Mouse (Mus musculus) CH12.LX (cell line): ENCODE data around the gene Dlg5. TPM values are rescaled to one million over a fixed set of nuclear protein-coding genes. Genes with fewer than 3 reads are reported as not detected.

ENCODE experiments used
- DNase-seq: peaks from one replicate; pipeline ENCODE4 v3.0.0-alpha.2; 2013; ENCODE audit errors: extremely low read depth
- H3K27ac ChIP-seq: 2 replicates; pipeline ENCODE4 v1.5.1; 2012; ENCODE audit warnings: low read depth, mild to moderate bottlenecking, control low read depth, moderate library complexity; ENCODE audit not compliant: insufficient read depth
- H3K27me3 ChIP-seq: replicated peaks from 2 replicates; pipeline ENCODE3; 2012; ENCODE audit warnings: inconsistent platforms
- H3K36me3 ChIP-seq, 2 experiments: replicated peaks in 1 of 2; 2 replicates each; pipeline versions ENCODE3 to v1.6.1; 2012; ENCODE audit warnings: inconsistent platforms in 1 of 2, low read length in 1 of 2, mild to moderate bottlenecking in 1 of 2, mixed read lengths in 1 of 2, moderate library complexity in 1 of 2; ENCODE audit not compliant: control insufficient read depth in 1 of 2, insufficient read depth in 1 of 2
- H3K4me1 ChIP-seq, 2 experiments: 2 replicates each; pipeline ENCODE4 v1.6.1; 2012; ENCODE audit warnings: inconsistent platforms in 1 of 2, moderate library complexity in 1 of 2; ENCODE audit not compliant: insufficient read depth in 2 of 2, control insufficient read depth in 1 of 2
- H3K4me2 ChIP-seq: 2 replicates; pipeline ENCODE4 v1.6.1; 2012; ENCODE audit warnings: low read depth, mild to moderate bottlenecking, control low read depth; ENCODE audit not compliant: poor library complexity, insufficient read depth, severe bottlenecking
- H3K4me3 ChIP-seq, 3 experiments: fragments of 150-350 bp in 1 of 3; sonication (generic) in 1 of 3; replicated peaks in 1 of 3; 2 replicates each; pipeline versions ENCODE3 to v1.5.1; 2011 to 2012; ENCODE audit warnings: low read depth in 2 of 3, low read length in 2 of 3, mild to moderate bottlenecking in 2 of 3, moderate library complexity in 2 of 3, control low read depth in 1 of 3, improper control_type of control experiment in 1 of 3, inconsistent platforms in 1 of 3, mixed read lengths in 1 of 3; ENCODE audit not compliant: poor library complexity in 1 of 3
- H3K79me2 ChIP-seq: replicated peaks from 2 replicates; pipeline ENCODE4 v1.6.1; 2012; ENCODE audit warnings: mild to moderate bottlenecking, moderate library complexity; ENCODE audit not compliant: control insufficient read depth, poor library complexity, insufficient read depth, severe bottlenecking; ENCODE audit errors: extremely low read depth
- H3K9ac ChIP-seq: 2 replicates; pipeline ENCODE4 v1.6.1; 2012; ENCODE audit warnings: low read depth, mild to moderate bottlenecking, control low read depth, moderate library complexity; ENCODE audit not compliant: insufficient read depth
- H3K9me3 ChIP-seq: replicated peaks from 2 replicates; pipeline ENCODE3; 2012; ENCODE audit warnings: low read length, inconsistent platforms, mixed read lengths
- BHLHE40 ChIP-seq: IDR thresholded peaks from 2 replicates; pipeline ENCODE4 v1.6.1; 2011; ENCODE audit warnings: mild to moderate bottlenecking, low read depth, low read length, improper control_type of control experiment
- CHD1 ChIP-seq: IDR thresholded peaks from 2 replicates; pipeline ENCODE4 v1.6.1; 2012; ENCODE audit warnings: low read depth, low read length, improper control_type of control experiment, inconsistent platforms
- CTCF ChIP-seq, 2 experiments: IDR thresholded peaks in 1 of 2; conservative IDR thresholded peaks in 1 of 2; 2 replicates each; pipeline ENCODE4 v1.5.1; 2011 to 2012; ENCODE audit warnings: low read depth in 2 of 2, low read length in 2 of 2, improper control_type of control experiment in 1 of 2, inconsistent platforms in 1 of 2, mild to moderate bottlenecking in 1 of 2, moderate library complexity in 1 of 2
- E2F4 ChIP-seq: IDR thresholded peaks from 2 replicates; pipeline ENCODE4 v1.6.1; 2011; ENCODE audit warnings: low read depth, low read length, improper control_type of control experiment; ENCODE audit not compliant: insufficient replicate concordance
- GABPA ChIP-seq: IDR thresholded peaks from 2 replicates; pipeline ENCODE4 v1.6.1; 2012; ENCODE audit warnings: low read depth, low read length, improper control_type of control experiment, inconsistent platforms; ENCODE audit not compliant: insufficient replicate concordance
- HCFC1 ChIP-seq: IDR thresholded peaks from 2 replicates; pipeline ENCODE4 v1.6.1; 2012; ENCODE audit warnings: low read depth, mild to moderate bottlenecking, inconsistent platforms, low read length, improper control_type of control experiment
- IRF4 ChIP-seq: IDR thresholded peaks from 2 replicates; pipeline ENCODE4 v1.6.1; 2014; ENCODE audit warnings: low read depth, mild to moderate bottlenecking, inconsistent platforms, low read length, improper control_type of control experiment
- KAT2A ChIP-seq: IDR thresholded peaks from 2 replicates; pipeline ENCODE4 v1.6.1; 2012; ENCODE audit warnings: low read length, improper control_type of control experiment, inconsistent platforms; ENCODE audit not compliant: insufficient replicate concordance
- MAFK ChIP-seq: IDR thresholded peaks from 2 replicates; pipeline ENCODE4 v1.6.1; 2011; ENCODE audit warnings: low read length, improper control_type of control experiment; ENCODE audit not compliant: insufficient replicate concordance
- MYC ChIP-seq: IDR thresholded peaks from 2 replicates; pipeline ENCODE4 v1.6.1; 2011; ENCODE audit warnings: low read depth, mild to moderate bottlenecking, improper control_type of control experiment, low read length
- NELFE ChIP-seq: IDR thresholded peaks from 2 replicates; pipeline ENCODE4 v1.6.1; 2011; ENCODE audit warnings: low read depth, low read length, improper control_type of control experiment
- NRF1 ChIP-seq: IDR thresholded peaks from 2 replicates; pipeline ENCODE4 v1.6.1; 2014; ENCODE audit warnings: low read depth, mild to moderate bottlenecking, inconsistent platforms, low read length, improper control_type of control experiment, moderate library complexity
- POLR2A ChIP-seq: IDR thresholded peaks from 2 replicates; pipeline ENCODE4 v1.6.1; 2011; ENCODE audit warnings: low read depth, mild to moderate bottlenecking, improper control_type of control experiment, low read length
- POLR2AphosphoS2 ChIP-seq: IDR thresholded peaks from 2 replicates; pipeline ENCODE4 v1.6.1; 2011; ENCODE audit warnings: low read depth, low read length, improper control_type of control experiment
- RCOR1 ChIP-seq: conservative IDR thresholded peaks from 2 replicates; pipeline ENCODE4 v1.6.1; 2012; ENCODE audit warnings: low read depth, mild to moderate bottlenecking, inconsistent platforms, low read length, improper control_type of control experiment
- SIN3A ChIP-seq: IDR thresholded peaks from 2 replicates; pipeline ENCODE4 v1.6.1; 2012; ENCODE audit warnings: low read length, improper control_type of control experiment, inconsistent platforms
- SMC3 ChIP-seq: IDR thresholded peaks from 2 replicates; pipeline ENCODE4 v1.6.1; 2011; ENCODE audit warnings: low read depth, low read length, improper control_type of control experiment
- TBP ChIP-seq: conservative IDR thresholded peaks from 2 replicates; pipeline ENCODE4 v1.6.1; 2011; ENCODE audit warnings: low read depth, low read length, improper control_type of control experiment
- USF1 ChIP-seq: IDR thresholded peaks from 2 replicates; pipeline ENCODE4 v1.6.1; 2014; ENCODE audit warnings: low read depth, mild to moderate bottlenecking, inconsistent platforms, low read length, improper control_type of control experiment
- USF2 ChIP-seq: conservative IDR thresholded peaks from 2 replicates; pipeline ENCODE4 v1.6.1; 2011; ENCODE audit warnings: low read depth, low read length, improper control_type of control experiment
- ZC3H11A ChIP-seq: IDR thresholded peaks from 2 replicates; pipeline ENCODE4 v1.6.1; 2012; ENCODE audit warnings: low read depth, mild to moderate bottlenecking, inconsistent platforms, low read length, improper control_type of control experiment
- ZKSCAN1 ChIP-seq: IDR thresholded peaks from 2 replicates; pipeline ENCODE4 v1.6.1; 2012; ENCODE audit warnings: low read depth, inconsistent platforms, low read length, improper control_type of control experiment, borderline replicate concordance
- ZMIZ1 ChIP-seq: IDR thresholded peaks from 2 replicates; pipeline ENCODE4 v1.6.1; 2012; ENCODE audit warnings: low read depth, mild to moderate bottlenecking, inconsistent platforms, low read length, improper control_type of control experiment
- ZNF384 ChIP-seq: IDR thresholded peaks from 2 replicates; pipeline ENCODE4 v1.6.1; 2012; ENCODE audit warnings: low read depth, low read length, improper control_type of control experiment, inconsistent platforms
- dilution Hi-C: fragments of 300-500 bp; cut with MboI; formaldehyde crosslinking; loops from 2 replicates; pipeline ENCODE4 v1.14.3; 2020; ENCODE audit warnings: low sequenced_read_pairs; ENCODE audit not compliant: extremely low pct_unique_long_range_greater_than_20kb, extremely low pct_ligation_motif_present
- in situ Hi-C: fragments of 300-500 bp; cut with MboI; formaldehyde crosslinking; loops from 3 replicates; pipeline ENCODE4 v1.14.3; 2019; ENCODE audit warnings: low sequenced_read_pairs, low pct_ligation_motif_present, low pct_unique_long_range_greater_than_20kb, mixed read lengths
- polyA plus RNA-seq: library from polyadenylated mRNA; unstranded; fragments of >175 nt; gene quantifications from 2 replicates; pipeline ENCODE4 v1.2.1, GENCODE M21; 2012; ENCODE audit warnings: low read depth; ENCODE audit not compliant: insufficient read length
- total RNA-seq, 2 experiments: library from RNA; depleted of rRNA; stranded (reverse); fragments of 300-350 nt in 1 of 2; fragments of >200 nt in 1 of 2; gene quantifications; 2 replicates each; pipeline ENCODE4 v1.2.3; 2012 to 2014

Dlg5 gene
- total and polyA plus RNA-seq, 3 experiments, result 0.07 to 0.76 TPM; not detected in 1

DNA sequence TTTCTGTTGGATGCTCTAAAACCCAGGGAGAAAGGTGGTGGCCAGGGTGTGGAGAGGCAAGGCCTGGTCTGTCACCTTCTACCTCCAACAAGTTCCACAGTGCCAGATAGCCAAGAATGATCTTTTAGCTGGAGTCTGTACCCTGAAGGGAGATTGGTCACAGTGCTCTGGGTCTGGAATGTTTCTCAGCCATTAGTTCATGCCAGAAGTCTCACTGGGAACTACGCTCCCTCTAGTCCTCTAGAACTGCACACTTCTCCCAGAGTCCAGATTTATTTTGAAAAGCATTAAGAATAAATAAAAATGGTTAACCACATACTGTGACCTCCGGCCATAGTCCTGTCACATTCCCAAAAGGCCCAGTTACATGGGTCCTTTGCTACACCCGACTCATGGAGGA, 158.3 kb downstream of the Dlg5 start:
- H3K9me3 ChIP-seq, result peaks cover 52% of the 10 kb centered on the region
- no peak overlapping the region for H3K27ac ChIP-seq
- no peaks in the 10 kb centered on the region for H3K79me2 ChIP-seq
- TF ChIP-seq POLR2AphosphoS2 (no peak), TBP (no peak), SMC3 (no peak), POLR2A (no peak), NRF1 (no peak), USF2 (no peak), ZNF384 (no peak), MAFK (no peak), IRF4 (no peak)
- no peaks in the 10 kb centered on the region for H3K36me3 ChIP-seq
- no peak for DNase-seq
- in situ Hi-C loops (no loop called here), dilution Hi-C loops (no loop called here)
- H3K4me3 ChIP-seq, result no peak overlapping the region
- H3K4me1 ChIP-seq, result no peaks in the 10 kb centered on the region
- no peaks in the 10 kb centered on the region for H3K27me3 ChIP-seq
- no peak overlapping the region for H3K9ac ChIP-seq
- no peak overlapping the region for H3K4me2 ChIP-seq

DNA sequence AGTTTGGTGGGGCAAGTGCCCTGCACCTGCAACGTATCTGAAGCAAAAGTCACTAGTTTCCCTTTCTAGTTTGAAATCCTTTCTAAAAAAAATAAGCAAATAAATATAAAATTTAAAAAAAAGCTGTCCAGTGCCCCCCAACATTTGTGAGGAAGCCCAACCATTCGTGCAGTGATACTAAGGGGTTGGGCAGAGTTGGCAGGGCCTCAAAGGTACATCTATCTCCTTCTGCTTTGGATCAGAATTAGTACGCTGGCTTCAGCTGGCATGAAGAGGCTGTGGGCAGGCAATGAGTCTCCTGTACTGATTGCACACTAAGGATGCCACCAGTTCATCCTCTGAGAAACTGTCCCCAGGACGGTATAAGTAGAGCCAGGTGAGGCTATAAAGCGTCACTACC, 159.2 kb downstream of the Dlg5 start:
- dilution Hi-C loops (no loop called here), in situ Hi-C loops (no loop called here)
- Histone ChIP-seq H3K4me1 (no peaks in the 10 kb centered on the region), H3K36me3 (no peaks in the 10 kb centered on the region), H3K9me3 (peaks cover 59% of the 10 kb centered on the region), H3K4me2 (no peak overlapping the region), H3K27ac (no peak overlapping the region), H3K4me3 (no peak overlapping the region), H3K9ac (no peak overlapping the region), H3K79me2 (no peaks in the 10 kb centered on the region), H3K27me3 (no peaks in the 10 kb centered on the region)
- DNase-seq, result no peak
- TF ChIP-seq POLR2A (no peak), BHLHE40 (no peak), ZMIZ1 (no peak), HCFC1 (no peak), USF2 (no peak), CTCF (conservative IDR thresholded peaks at IDR 0.05 in 1 of 2, IDR thresholded peaks at IDR 0.05 in 1 of 2; ENCODE audit: low read depth in 2 of 2, low read length in 2 of 2) (no peak), USF1 (no peak), RCOR1 (no peak), ZKSCAN1 (no peak), ZC3H11A (no peak), MYC (no peak), SIN3A (no peak), E2F4 (no peak), KAT2A (no peak), NRF1 (no peak), NELFE (no peak), TBP (no peak), CHD1 (no peak), GABPA (no peak)

Other genes with a start within 250 kb of the Dlg5 start
- 0.17 TPM in 1 of 2 replicates, not detected in the other for gene Kcnma1, start 231.4 kb downstream of the Dlg5 start, total RNA-seq (2012; rRNA removed)
- gene Kcnma1, start 231.4 kb downstream of the Dlg5 start, total RNA-seq (2014; rRNA removed), result 0.12 TPM in 1 of 2 replicates, not detected in the other
- 0.10 TPM in 1 of 2 replicates, not detected in the other for gene Kcnma1, start 231.4 kb downstream of the Dlg5 start, polyA plus RNA-seq
- gene E330034G19Rik, start 47.3 kb upstream of the Dlg5 start, total RNA-seq (2012; rRNA removed), result not detected in 2 replicates
- gene E330034G19Rik, start 47.3 kb upstream of the Dlg5 start, total RNA-seq (2014; rRNA removed), result 0.15 TPM in 1 of 2 replicates, not detected in the other
- 0.17 and 0.25 TPM in 2 replicates for gene E330034G19Rik, start 47.3 kb upstream of the Dlg5 start, polyA plus RNA-seq
- gene Polr3a, start 241.1 kb upstream of the Dlg5 start, total RNA-seq (2012; rRNA removed), result 15.9 and 17.0 TPM in 2 replicates
- 10.8 and 11.6 TPM in 2 replicates for gene Polr3a, start 241.1 kb upstream of the Dlg5 start, total RNA-seq (2014; rRNA removed)
- 18.4 and 18.9 TPM in 2 replicates for gene Polr3a, start 241.1 kb upstream of the Dlg5 start, polyA plus RNA-seq
- gene Rps24, start 241.2 kb upstream of the Dlg5 start, total RNA-seq (2012; rRNA removed), result 2,823 and 3,216 TPM in 2 replicates
- gene Rps24, start 241.2 kb upstream of the Dlg5 start, total RNA-seq (2014; rRNA removed), result 7,057 and 7,430 TPM in 2 replicates
- gene Rps24, start 241.2 kb upstream of the Dlg5 start, polyA plus RNA-seq, result 3,420 and 4,075 TPM in 2 replicates